Mouse (Mus musculus) MEL (cell line): Measurements from ENCODE around the gene Rims1.

Experiments used
- CTCF ChIP-seq, 3 experiments: IDR thresholded peaks in 2 of 3; conservative IDR thresholded peaks in 1 of 3; 2 replicates each; pipeline ENCODE4 v1.5.1; 2011 to 2012; ENCODE audit warnings: low read length in 3 of 3, low read depth in 2 of 3, mild to moderate bottlenecking in 2 of 3, improper control_type of control experiment in 1 of 3, inconsistent platforms in 1 of 3, mixed read lengths in 1 of 3, moderate library complexity in 1 of 3; ENCODE audit not compliant: control insufficient read depth in 1 of 3, insufficient read depth in 1 of 3, poor library complexity in 1 of 3, severe bottlenecking in 1 of 3
- POLR2A ChIP-seq, 2 experiments: IDR thresholded peaks; 2 replicates each; pipeline ENCODE4 v1.6.1; 2011 to 2012; ENCODE audit warnings: low read length in 2 of 2, mild to moderate bottlenecking in 2 of 2, control low read depth in 1 of 2, improper control_type of control experiment in 1 of 2, low read depth in 1 of 2, moderate library complexity in 1 of 2; ENCODE audit not compliant: control insufficient read depth in 1 of 2, insufficient read depth in 1 of 2, poor library complexity in 1 of 2
- RCOR1 ChIP-seq: IDR thresholded peaks from 2 replicates; pipeline ENCODE4 v1.6.1; 2012; ENCODE audit warnings: low read depth, mild to moderate bottlenecking, inconsistent platforms, low read length, improper control_type of control experiment

- TF ChIP-seq RCOR1 (no peak), POLR2A (IDR thresholded peaks at IDR 0.05; ENCODE audit: control insufficient read depth in 1 of 2, insufficient read depth in 1 of 2, low read depth in 1 of 2, low read length in 2 of 2, poor library complexity in 1 of 2) (no peak), CTCF (IDR thresholded peaks at IDR 0.05 in 2 of 3, conservative IDR thresholded peaks at IDR 0.05 in 1 of 3; ENCODE audit: control insufficient read depth in 1 of 3, insufficient read depth in 1 of 3, low read depth in 2 of 3, low read length in 3 of 3, poor library complexity in 1 of 3, severe bottlenecking in 1 of 3) (no peak)
Observed at GRCm38 (mm10) chr1:22632551-22632950, 173.2 kb downstream of the Rims1 start.
